Mouse (Mus musculus): Measurements from ENCODE around the gene 2010300C02Rik.
"Not testable (repeated sequence)": the region's sequence is repeated elsewhere in the genome, so short reads cannot be mapped to it uniquely, and the experiment has no call there.

The 2010300C02Rik gene

GRCm38 (mm10) chr1:37619542-37619941 is 100.3 kb downstream of the 2010300C02Rik start:
- no peak for DNase-seq

- DNase-seq: no peak
These were observed 102.8 kb downstream of the 2010300C02Rik start for GRCm38 (mm10) chr1:37617047-37617446.

- DNase-seq: no peak
These were observed 103.3 kb downstream of the 2010300C02Rik start for GRCm38 (mm10) chr1:37616569-37616968.

GRCm38 (mm10) chr1:37615290-37616040 is 104.4 kb downstream of the 2010300C02Rik start:
- no peak for DNase-seq

GRCm38 (mm10) chr1:37614836-37615235 is 105.0 kb downstream of the 2010300C02Rik start:
- DNase-seq: no peak

- DNase-seq: no peak
These were observed 105.8 kb downstream of the 2010300C02Rik start for GRCm38 (mm10) chr1:37614130-37614529.

GRCm38 (mm10) chr1:37611032-37611431 is 108.9 kb downstream of the 2010300C02Rik start:
- no peak for DNase-seq

GRCm38 (mm10) chr1:37610242-37610641 is 109.6 kb downstream of the 2010300C02Rik start:
- no peak for DNase-seq

GRCm38 (mm10) chr1:37605694-37606093 is 114.2 kb downstream of the 2010300C02Rik start:
- DNase-seq: not testable (repeated sequence)

- no peak for DNase-seq
These were observed 116.7 kb downstream of the 2010300C02Rik start for GRCm38 (mm10) chr1:37603206-37603605.

- DNase-seq: no peak
These were observed 117.6 kb downstream of the 2010300C02Rik start for GRCm38 (mm10) chr1:37602268-37602667.

GRCm38 (mm10) chr1:37601461-37601860 is 118.4 kb downstream of the 2010300C02Rik start:
- no peak for DNase-seq

GRCm38 (mm10) chr1:37600640-37601175 is 119.2 kb downstream of the 2010300C02Rik start:
- no peak for DNase-seq

GRCm38 (mm10) chr1:37598986-37599385 is 120.9 kb downstream of the 2010300C02Rik start:
- DNase-seq: no peak

GRCm38 (mm10) chr1:37594812-37595211 is 125.1 kb downstream of the 2010300C02Rik start:
- DNase-seq: not testable (repeated sequence)

- peak; percentile 82 for DNase-seq
These were observed 133.9 kb downstream of the 2010300C02Rik start for GRCm38 (mm10) chr1:37585809-37586480.

- no peak for DNase-seq
These were observed 136.0 kb downstream of the 2010300C02Rik start for GRCm38 (mm10) chr1:37583795-37584464.

GRCm38 (mm10) chr1:37583167-37583566 is 136.7 kb downstream of the 2010300C02Rik start:
- DNase-seq: no peak

- no peak for DNase-seq
These were observed 140.2 kb downstream of the 2010300C02Rik start for GRCm38 (mm10) chr1:37579686-37580085.

GRCm38 (mm10) chr1:37572528-37573272 is 147.2 kb downstream of the 2010300C02Rik start:
- DNase-seq: peak; percentile 76

- DNase-seq: no peak
These were observed 151.5 kb downstream of the 2010300C02Rik start for GRCm38 (mm10) chr1:37568379-37568778.

GRCm38 (mm10) chr1:37566754-37567153 is 153.1 kb downstream of the 2010300C02Rik start:
- DNase-seq: no peak

GRCm38 (mm10) chr1:37566344-37566743 is 153.5 kb downstream of the 2010300C02Rik start:
- no peak for DNase-seq
